Mouse (Mus musculus) liver, adult 2 months (tissue): ENCODE measurements at regions not wholly inside any gene's neighbourhood (a gene's known extent, or its start where the extent isn't known, plus 50 kb on each side); places are given as distances from the start of the nearest gene placed in this dataset.

Experiments
- DNase-seq: peaks from one replicate; pipeline ENCODE4 v3.0.0-alpha.2; 2011; ENCODE audit warnings: low read depth, low spot score; ENCODE audit errors: extremely low read depth
- H3K27ac ChIP-seq: fragments of 200-500 bp; replicated peaks from 2 replicates; pipeline ENCODE4 v1.5.1; 2012; ENCODE audit warnings: low read depth, mild to moderate bottlenecking, control low read depth, inconsistent platforms, low read length; ENCODE audit not compliant: insufficient read depth
- H3K27me3 ChIP-seq: fragments of 200-500 bp; 2 replicates; pipeline ENCODE4 v1.6.1; 2012; ENCODE audit warnings: mild to moderate bottlenecking, moderate library complexity, low read length, inconsistent platforms; ENCODE audit not compliant: control insufficient read depth, insufficient read depth
- H3K36me3 ChIP-seq: fragments of 200-500 bp; 2 replicates; pipeline ENCODE4 v1.6.1; 2012; ENCODE audit warnings: low read length, inconsistent platforms; ENCODE audit not compliant: control insufficient read depth, insufficient read depth
- H3K4me1 ChIP-seq: fragments of 200-500 bp; 2 replicates; pipeline ENCODE4 v1.6.1; 2011; ENCODE audit warnings: low read length; ENCODE audit not compliant: control insufficient read depth, insufficient read depth
- H3K4me3 ChIP-seq: fragments of 200-500 bp; 2 replicates; pipeline ENCODE4 v1.5.1; 2011; ENCODE audit warnings: low read depth, mild to moderate bottlenecking, control low read depth, low read length, moderate library complexity; ENCODE audit not compliant: insufficient read depth
- H3K79me2 ChIP-seq: fragments of 200-500 bp; 2 replicates; pipeline ENCODE4 v1.6.1; 2012; ENCODE audit warnings: inconsistent platforms, mild to moderate bottlenecking, low read length, moderate library complexity; ENCODE audit not compliant: control insufficient read depth, insufficient read depth
- H3K9ac ChIP-seq: fragments of 200-500 bp; 2 replicates; pipeline ENCODE4 v1.6.1; 2012; ENCODE audit warnings: low read depth, mild to moderate bottlenecking, control low read depth, inconsistent platforms, low read length
- CTCF ChIP-seq: fragments of 200-500 bp; IDR thresholded peaks from 2 replicates; pipeline ENCODE4 v1.5.1; 2011; ENCODE audit warnings: low read depth, low read length, control low read depth
- POLR2A ChIP-seq: fragments of 200-500 bp; IDR thresholded peaks from 2 replicates; pipeline ENCODE4 v1.6.1; 2011; ENCODE audit warnings: low read length, control low read depth; ENCODE audit not compliant: insufficient read depth; ENCODE audit errors: extremely low read depth
- WGBS: fragments of 180-500 bp; shearing (Covaris S2); methylation state at CpG from one replicate; pipeline ENCODE4 v1.1.7; 2018; 5-methylcytosine and 5-hydroxymethylcytosine counted together

GRCm38 (mm10) chr14:68941132-68941690 lies 352.9 kb downstream of the Synb start:
- no peak overlapping the region for H3K9ac ChIP-seq
- 69% methylated on average over 7 of the region's 7 CpGs for WGBS
- no peak for DNase-seq
- H3K79me2 ChIP-seq: no peaks in the 10 kb centered on the region
- H3K4me1 ChIP-seq: no peaks in the 10 kb centered on the region
- H3K36me3 ChIP-seq: no peaks in the 10 kb centered on the region
- no peak for TF ChIP-seq POLR2A
- TF ChIP-seq CTCF: no peak
- no peak overlapping the region for H3K4me3 ChIP-seq
- H3K27ac ChIP-seq: no peak overlapping the region
- H3K27me3 ChIP-seq: no peaks in the 10 kb centered on the region

DNA sequence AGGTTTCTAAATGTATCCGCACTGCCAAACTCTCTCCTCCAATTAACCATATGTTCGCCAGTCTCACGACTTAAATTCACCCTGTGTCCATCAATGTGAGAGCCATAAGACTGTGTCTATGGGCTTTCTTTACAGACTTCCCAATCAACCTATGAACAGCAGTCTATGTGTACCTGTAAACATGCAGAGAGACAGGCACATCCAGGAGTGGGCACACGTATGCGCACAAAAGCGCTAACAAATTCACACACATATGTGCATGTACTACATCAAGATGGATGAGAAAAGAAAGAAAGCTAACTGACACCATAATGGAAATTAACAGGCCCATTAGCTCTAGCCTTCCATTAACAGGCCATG lies 358.8 kb downstream of the Synb start:
- H3K4me1 ChIP-seq: no peaks in the 10 kb centered on the region
- WGBS: 79% methylated on average over 6 of the region's 6 CpGs
- H3K79me2 ChIP-seq: no peaks in the 10 kb centered on the region
- TF ChIP-seq CTCF (no peak), POLR2A (no peak)
- H3K36me3 ChIP-seq: no peaks in the 10 kb centered on the region
- DNase-seq: no peak
- H3K4me3 ChIP-seq: no peak overlapping the region
- no peak overlapping the region for H3K9ac ChIP-seq
- H3K27ac ChIP-seq: no peak overlapping the region
- H3K27me3 ChIP-seq: no peaks in the 10 kb centered on the region; the same call in 1 of the 2 replicates

GRCm38 (mm10) chr14:68934611-68935302 lies 359.3 kb downstream of the Synb start:
- no peak for TF ChIP-seq POLR2A
- TF ChIP-seq CTCF: no peak
- H3K27ac ChIP-seq: no peak overlapping the region
- H3K27me3 ChIP-seq: no peaks in the 10 kb centered on the region; the same call in 1 of the 2 replicates
- 38% methylated on average over 12 of the region's 12 CpGs for WGBS
- no peak overlapping the region for H3K4me3 ChIP-seq
- no peaks in the 10 kb centered on the region for H3K4me1 ChIP-seq
- no peaks in the 10 kb centered on the region for H3K36me3 ChIP-seq
- no peak for DNase-seq
- H3K79me2 ChIP-seq: no peaks in the 10 kb centered on the region
- no peak overlapping the region for H3K9ac ChIP-seq

GRCm38 (mm10) chr14:68927814-68928213 lies 366.3 kb downstream of the Synb start:
- Histone ChIP-seq H3K27me3 (no peaks in the 10 kb centered on the region), H3K36me3 (no peaks in the 10 kb centered on the region), H3K9ac (no peak overlapping the region), H3K4me3 (no peak overlapping the region), H3K79me2 (no peaks in the 10 kb centered on the region), H3K4me1 (no peaks in the 10 kb centered on the region), H3K27ac (no peak overlapping the region)
- 72% methylated on average over 4 of the region's 4 CpGs for WGBS
- no peak for DNase-seq
- no peak for TF ChIP-seq POLR2A
- no peak for TF ChIP-seq CTCF

- TF ChIP-seq CTCF (no peak), POLR2A (no peak)
These were observed 371.0 kb downstream of the Synb start for GRCm38 (mm10) chr14:68923054-68923453.

DNA sequence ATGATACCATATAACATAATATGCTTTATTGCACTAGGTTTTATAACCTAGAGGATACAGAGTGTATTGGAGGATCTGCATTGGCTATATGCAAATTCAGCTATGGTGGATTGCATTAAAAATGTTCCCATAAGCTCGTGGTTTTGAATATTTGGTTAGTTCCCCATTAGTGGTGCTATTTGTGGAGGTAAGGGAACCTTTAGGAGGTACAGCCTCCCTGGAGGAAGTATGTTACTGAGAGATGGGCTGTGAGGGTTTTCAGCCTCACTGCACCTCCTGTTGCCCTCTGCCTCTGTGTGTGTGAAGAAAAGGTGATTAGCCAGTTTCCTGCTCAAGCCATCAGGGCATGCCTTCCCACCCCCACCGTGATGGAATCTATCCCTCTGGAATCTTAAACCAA lies 372.1 kb downstream of the Synb start:
- Histone ChIP-seq H3K36me3 (no peaks in the 10 kb centered on the region), H3K79me2 (no peaks in the 10 kb centered on the region), H3K4me3 (no peak overlapping the region), H3K27me3 (no peaks in the 10 kb centered on the region), H3K4me1 (no peaks in the 10 kb centered on the region), H3K27ac (no peak overlapping the region), H3K9ac (no peak overlapping the region)
- DNase-seq: no peak
- TF ChIP-seq CTCF: no peak
- no peak for TF ChIP-seq POLR2A
- 60% methylated on average over 2 of the region's 2 CpGs for WGBS

More at GRCm38 (mm10) chr14:68923054-68923453, 371.0 kb downstream of the Synb start:
- Histone ChIP-seq H3K4me1 (no peaks in the 10 kb centered on the region), H3K79me2 (no peaks in the 10 kb centered on the region), H3K27ac (no peak overlapping the region), H3K9ac (no peak overlapping the region), H3K4me3 (no peak overlapping the region), H3K36me3 (no peaks in the 10 kb centered on the region), H3K27me3 (no peaks in the 10 kb centered on the region)
- no peak for DNase-seq
- WGBS: 22% methylated on average over 2 of the region's 2 CpGs
